In genomic region chr19:3451170-3451569, GRCm38 (mm10) we compare ENCODE assay signal across 7 mouse cellular contexts. TPM values are rescaled to one million over a fixed set of nuclear protein-coding genes. Genes with fewer than 3 reads are reported as not detected.
A peak's percentile ranks its signal among the peaks of the same experiment; 100 is the strongest.
DNase-seq lines count a peak whose midpoint lies in the region; ATAC-seq and TF ChIP-seq lines count a peak whose summit lies in the region.

No protein-coding gene starts in this region.

- POLR2A ChIA-PET in Patski (lab: Charles Lee): interaction anchor here (0.9 kb wide), 1 partner anchor 13 kb away, joined by 4 read pairs; no protein-coding TSS in a partner anchor

- CTCF ChIA-PET in Patski (lab: Charles Lee): interaction anchor here (0.7 to 4.6 kb wide), 26 partner anchors 9 to 176 kb away, joined by 3 to 43 read pairs (median 5); partner anchors contain the start of gene Tesmin

- in situ Hi-C loops in Patski (cut with MboI; ENCODE audit: low pct_unique_long_range_greater_than_20kb): no loop called here

- no peak overlapping the region for H3K9ac ChIP-seq in forebrain, embryonic 13.5 days

- H3K9me3 ChIP-seq in forebrain, embryonic 13.5 days (replicated peaks): no peaks in the 10 kb centered on the region

- peak; percentile 7 for DNase-seq in Patski (ENCODE audit: low read depth, low spot score)
- DNase-seq in hindlimb bud, embryonic 11.5 days (ENCODE audit: extremely low spot score, low read depth, low spot score): peak; percentile 49
- DNase-seq in left cerebral cortex, adult 11 months (ENCODE audit: low spot score): peak; percentile 71
- peak; percentile 59 for DNase-seq in right cerebral cortex, postnatal 25 days

- H3K4me2 ChIP-seq in forebrain, embryonic 13.5 days: no peak overlapping the region

- H3K4me1 ChIP-seq in forebrain, embryonic 13.5 days: no peaks in the 10 kb centered on the region

- peak overlapping the region; percentile 58 for H3K27ac ChIP-seq in forebrain, embryonic 13.5 days

- peak; percentile 73 for ATAC-seq in Patski
- ATAC-seq in cerebellum, adult (ENCODE audit: insufficient number of reproducible peaks, low FRiP score, low TSS enrichment): peak; percentile 45; the same call in 1 of the 2 replicates
- peak; percentile 84 for ATAC-seq in forebrain, embryonic 13.5 days
- peak; percentile 79 for ATAC-seq in megakaryocyte progenitor cell, adult 5-6 weeks (replicated peaks; ENCODE audit: poor library complexity)

- peaks cover 35% of the 10 kb centered on the region for H3K36me3 ChIP-seq in forebrain, embryonic 13.5 days (ENCODE audit: poor library complexity, severe bottlenecking)

- H3K4me3 ChIP-seq in forebrain, embryonic 13.5 days: no peak overlapping the region

- 24% methylated on average over 6 of the region's 6 CpGs for WGBS in forebrain, embryonic 13.5 days

- H3K27me3 ChIP-seq in Patski: no peaks in the 10 kb centered on the region
- H3K27me3 ChIP-seq in forebrain, embryonic 13.5 days: no peaks in the 10 kb centered on the region

- TF ChIP-seq CTCF in Patski (IDR thresholded peaks at IDR 0.05): peak; percentile 91

RNA-seq across cellular contexts. Expression of gene Gal, which starts 36.8 kb away (rescaled TPM):
- polyA plus RNA-seq in Patski (2021): not detected
- 2.4 and 2.8 TPM in 2 replicates for polyA plus RNA-seq in forebrain, embryonic 13.5 days (2015; fragmentation: Nextera tagmentation; extraction: Ambion mirVana)
- total RNA-seq in megakaryocyte progenitor cell, adult 5-6 weeks (2015): 0.22 TPM in 1 of 2 replicates, not detected in the other
- not detected in 2 replicates for total RNA-seq in megakaryocyte progenitor cell, adult 5-6 weeks (2017)

Comparison
In these comparisons a context has a peak if more than half of its experiments do, and no peak if none do; other contexts are left out.
1. DNase-seq: peak in every context shown above with its lines; median percentile 71 in left cerebral cortex, adult 11 months; 59 in right cerebral cortex, postnatal 25 days; 49 in hindlimb bud, embryonic 11.5 days; 7 in Patski.